ENCODE assay signal across 1 mouse cellular context in the genomic region with DNA sequence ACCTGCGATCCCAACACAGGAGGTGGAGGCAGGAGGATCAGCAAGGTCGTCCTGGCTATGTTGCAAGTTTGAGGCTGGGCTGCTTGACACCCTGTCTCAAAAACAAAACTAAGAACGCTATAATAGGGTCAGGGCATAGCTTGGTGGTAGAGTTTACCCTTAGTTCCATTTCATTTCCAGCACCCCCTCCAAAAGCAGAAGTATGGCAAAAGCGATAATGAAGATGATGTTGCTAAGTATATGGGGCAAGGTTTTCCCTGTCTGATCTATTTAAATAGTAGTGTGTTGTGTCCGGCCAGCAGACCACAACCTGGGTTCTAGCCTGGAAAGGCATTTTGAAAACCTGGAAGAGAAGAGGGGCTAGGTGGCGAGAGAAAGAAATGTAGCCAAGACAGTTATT.
TF ChIP-seq lines count a peak whose summit lies in the region.

No protein-coding gene starts in this region.

TF ChIP-seq in MEL, 35 proteins besides CTCF, POLR2A, EP300 and RAD21 (continued from another document):
- TF ChIP-seq MAZ (IDR thresholded peaks at IDR 0.05; ENCODE audit: low read depth, low read length): 0 out of 2 replicates have a peak, but pooled peaks have one; percentile 56
- TF ChIP-seq NRF1 (IDR thresholded peaks at IDR 0.05; ENCODE audit: insufficient read depth, low read depth, low read length, poor library complexity, severe bottlenecking): no peak
- no peak for TF ChIP-seq SMC3 (IDR thresholded peaks at IDR 0.05; ENCODE audit: low read depth, low read length)
- TF ChIP-seq ETS1 (IDR thresholded peaks at IDR 0.05; ENCODE audit: low read depth, low read length): 0 out of 2 replicates have a peak, but pooled peaks have one; percentile 8
- no peak for TF ChIP-seq ZKSCAN1 (IDR thresholded peaks at IDR 0.05; ENCODE audit: low read depth, low read length)
- peak; percentile 63; the same call in 1 of the 2 replicates for TF ChIP-seq MXI1 (IDR thresholded peaks at IDR 0.05; ENCODE audit: low read depth, low read length)
- 0 out of 2 replicates have a peak, but pooled peaks have one; percentile 8 for TF ChIP-seq TCF12 (IDR thresholded peaks at IDR 0.05; ENCODE audit: low read depth, low read length)
- peak; percentile 32; the same call in 1 of the 2 replicates for TF ChIP-seq RCOR1 (IDR thresholded peaks at IDR 0.05; ENCODE audit: low read depth, low read length)
- TF ChIP-seq BHLHE40 (IDR thresholded peaks at IDR 0.05; ENCODE audit: borderline replicate concordance, low read depth, low read length): peak; percentile 52; the same call in 1 of the 2 replicates
- TF ChIP-seq HCFC1 (IDR thresholded peaks at IDR 0.05; ENCODE audit: low read depth, low read length): no peak
- no peak; the same call in 1 of the 2 replicates for TF ChIP-seq USF1 (IDR thresholded peaks at IDR 0.05; ENCODE audit: low read depth, low read length)
- TF ChIP-seq GABPA (IDR thresholded peaks at IDR 0.05; ENCODE audit: low read depth, low read length): no peak
- no peak for TF ChIP-seq MYB (IDR thresholded peaks at IDR 0.05; ENCODE audit: low read depth, low read length)
- TF ChIP-seq ZMIZ1 (IDR thresholded peaks at IDR 0.05; ENCODE audit: low read depth, low read length): no peak
- TF ChIP-seq CHD1 (IDR thresholded peaks at IDR 0.05; ENCODE audit: low read depth, low read length): no peak
- TF ChIP-seq MAX (IDR thresholded peaks at IDR 0.05; ENCODE audit: low read length): peak; percentile 61; the same call in 1 of the 2 replicates
- no peak for TF ChIP-seq ZNF384 (IDR thresholded peaks at IDR 0.05; ENCODE audit: low read depth, low read length)
- 0 out of 2 replicates have a peak, but pooled peaks have one; percentile 32 for TF ChIP-seq GATA1 (IDR thresholded peaks at IDR 0.05; ENCODE audit: low read depth, low read length)
- TF ChIP-seq MYC (IDR thresholded peaks at IDR 0.05; ENCODE audit: low read depth, low read length): 0 out of 2 replicates have a peak, but pooled peaks have one; percentile 44
- TF ChIP-seq UBTF (IDR thresholded peaks at IDR 0.05; ENCODE audit: borderline replicate concordance, insufficient read depth, low read depth, low read length): no peak
- TF ChIP-seq POLR2AphosphoS2 (IDR thresholded peaks at IDR 0.05; ENCODE audit: low read length): no peak
- TF ChIP-seq ELF1 (IDR thresholded peaks at IDR 0.05; ENCODE audit: low read depth, low read length): no peak
- TF ChIP-seq ZC3H11A (IDR thresholded peaks at IDR 0.05; ENCODE audit: low read depth, low read length): no peak
- no peak for TF ChIP-seq MAFK (IDR thresholded peaks at IDR 0.05; ENCODE audit: borderline replicate concordance, low read depth, low read length)
- peak; percentile 72 for TF ChIP-seq SIN3A (IDR thresholded peaks at IDR 0.05; ENCODE audit: low read length)
- TF ChIP-seq POLR2AphosphoS5 (IDR thresholded peaks at IDR 0.05; ENCODE audit: borderline replicate concordance, low read depth, low read length): no peak
